Mouse (Mus musculus): ENCODE measurements at regions not wholly inside any gene's neighbourhood (a gene's known extent, or its start where the extent isn't known, plus 50 kb on each side); places are given as distances from the start of the nearest gene placed in this dataset.

DNA sequence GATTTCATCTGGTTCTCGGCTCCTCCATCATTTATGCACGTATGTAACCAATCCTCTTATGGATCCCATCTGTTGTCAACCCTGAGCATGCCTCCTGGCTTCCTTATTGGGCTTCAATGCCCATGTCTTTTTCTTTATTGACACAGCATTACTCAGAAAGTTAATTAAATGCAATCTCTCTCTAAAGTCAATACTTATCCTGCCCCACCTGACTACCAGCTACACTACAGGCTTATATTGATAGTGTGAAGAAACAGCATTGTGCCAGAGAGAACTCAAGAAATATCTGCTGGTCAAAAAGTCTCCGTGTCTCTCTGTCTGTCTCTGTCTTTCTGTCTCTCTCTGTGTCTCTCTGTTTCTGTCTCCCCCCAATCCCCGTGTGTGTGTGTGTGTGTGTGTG is 194.7 kb upstream of the Rfx3 start:
- no peak for DNase-seq (ENCODE audit: low read depth)

DNA sequence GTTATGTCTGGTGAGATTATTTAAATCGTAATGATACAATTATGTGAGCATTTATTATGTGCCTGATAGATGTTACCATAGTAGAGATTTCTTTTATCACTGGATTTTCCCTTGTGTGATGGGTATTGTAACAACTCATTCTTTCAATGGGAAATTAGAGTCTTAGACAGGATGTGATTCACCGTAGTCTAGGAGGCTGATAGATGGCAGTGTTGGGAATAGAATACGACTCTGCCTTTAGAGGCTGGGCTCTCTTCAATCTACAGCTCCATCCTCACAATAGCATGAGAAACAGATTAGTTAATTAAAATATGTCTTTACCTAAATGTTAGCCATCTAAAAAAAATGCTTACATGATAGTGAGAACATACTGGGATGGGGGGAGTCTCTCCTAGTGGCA is 192.8 kb upstream of the Rfx3 start:
- DNase-seq (ENCODE audit: low read depth) = no peak

DNA sequence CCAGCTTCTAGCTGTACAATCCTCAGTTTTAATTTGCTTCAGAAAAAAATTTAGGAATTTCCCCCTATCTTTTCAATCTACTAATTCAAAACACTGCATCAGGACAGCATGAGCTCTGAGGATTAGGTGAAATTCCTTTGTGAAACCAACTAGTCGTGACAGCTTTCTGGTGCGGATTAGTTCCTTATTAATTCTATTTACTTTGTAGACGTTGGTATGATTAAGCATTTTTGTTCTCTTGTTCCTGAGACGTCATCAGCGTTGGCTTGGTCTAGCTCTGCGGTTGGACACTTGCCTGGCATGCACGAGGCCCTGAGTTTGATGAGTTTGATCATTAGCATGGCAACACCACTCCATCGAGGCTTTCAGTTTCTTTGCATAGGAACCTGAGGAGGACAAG is 188.4 kb upstream of the Rfx3 start:
- no peak for DNase-seq (ENCODE audit: low read depth)

DNA sequence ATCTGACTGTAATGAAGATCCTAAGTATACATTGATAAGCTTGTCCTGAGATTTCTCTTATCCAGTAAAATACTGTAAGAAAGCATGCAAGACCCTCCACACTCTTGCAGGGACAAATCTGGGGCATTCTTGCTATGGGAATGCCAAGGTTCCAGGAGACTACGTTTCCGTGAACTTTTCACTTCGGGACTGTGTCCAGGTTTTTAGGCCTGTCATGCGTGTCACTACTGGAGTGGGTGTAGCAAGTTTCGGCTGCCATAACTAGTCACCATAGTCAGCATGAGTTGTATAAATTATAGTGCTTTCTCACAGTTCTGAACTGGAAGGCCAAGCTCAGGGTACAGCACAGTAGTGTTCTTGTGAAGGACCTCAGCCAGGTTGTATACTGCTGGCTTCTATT is 185.9 kb upstream of the Rfx3 start:
- no peak for DNase-seq (ENCODE audit: low read depth)

DNA sequence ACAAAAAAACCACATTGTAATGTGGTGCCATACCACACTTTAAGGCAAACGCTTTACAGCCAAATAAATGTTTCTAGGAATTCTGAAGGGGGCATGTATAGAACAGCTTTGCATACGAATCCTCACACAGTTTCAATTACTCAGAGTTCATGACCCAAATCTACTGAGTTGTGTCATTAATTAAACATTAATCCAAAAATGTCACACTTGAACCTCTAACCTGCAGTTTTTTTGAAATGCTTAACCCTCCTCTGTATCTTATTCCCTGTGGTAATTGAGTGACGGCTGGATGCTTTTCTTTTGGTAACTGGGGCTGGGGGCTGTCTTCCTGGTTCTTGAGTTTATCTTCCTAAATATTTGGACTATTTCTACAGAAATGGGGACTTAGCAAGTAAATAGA is 181.3 kb upstream of the Rfx3 start:
- DNase-seq (ENCODE audit: low read depth) = no peak

DNA sequence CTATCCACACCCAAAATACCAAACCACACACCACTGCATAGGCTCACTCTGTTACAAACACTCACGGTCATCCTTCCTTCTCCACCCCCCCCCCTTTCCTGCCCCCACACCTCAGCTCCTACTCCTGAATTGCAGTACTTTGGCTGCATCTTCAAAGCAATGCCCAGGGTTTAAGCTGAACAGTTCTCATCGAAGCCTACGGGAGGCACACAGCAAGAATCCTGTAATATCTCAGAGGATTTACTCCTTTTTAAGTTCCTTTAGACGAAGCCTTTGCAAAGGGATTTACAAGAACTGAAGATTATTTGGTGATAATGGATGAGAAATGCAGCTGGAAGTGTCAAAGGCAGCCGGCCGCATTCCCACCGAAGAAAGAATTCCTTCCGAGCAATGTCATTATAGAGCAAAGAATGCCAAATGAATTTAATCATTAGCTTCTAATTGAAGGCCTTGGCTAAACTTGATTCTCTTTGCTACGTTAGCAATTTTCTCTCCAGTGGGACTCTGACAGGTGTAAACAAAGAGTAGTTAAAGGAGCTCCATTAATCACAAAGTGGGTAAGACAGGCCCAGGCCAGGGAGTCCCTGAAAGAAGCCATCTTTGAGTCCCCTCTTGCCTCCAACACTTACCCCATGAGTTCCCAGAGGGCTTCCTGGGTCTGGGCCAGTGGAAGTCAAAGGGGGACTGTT is 180.6 kb upstream of the Rfx3 start:
- DNase-seq (ENCODE audit: low read depth) = no peak

DNA sequence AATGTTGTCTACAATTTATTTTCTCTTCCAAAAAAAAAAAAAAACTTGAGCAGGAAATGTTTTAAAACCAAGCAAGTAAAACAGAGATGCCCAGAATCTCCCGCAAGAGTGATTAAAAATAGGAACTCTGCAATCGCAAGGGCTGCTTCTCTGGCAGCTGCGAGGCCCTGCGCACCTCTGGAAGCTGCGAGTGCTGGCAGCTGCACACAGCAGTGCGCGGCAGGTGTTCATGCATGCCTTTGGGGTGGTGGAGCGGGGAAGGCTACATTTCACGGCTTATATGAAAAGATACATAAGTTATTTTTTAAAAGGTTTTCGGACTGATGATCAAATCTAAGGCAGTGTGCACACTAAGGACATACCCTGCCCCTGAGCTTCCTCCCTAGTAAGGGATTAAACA is 179.3 kb upstream of the Rfx3 start:
- no peak for DNase-seq (ENCODE audit: low read depth)

DNA sequence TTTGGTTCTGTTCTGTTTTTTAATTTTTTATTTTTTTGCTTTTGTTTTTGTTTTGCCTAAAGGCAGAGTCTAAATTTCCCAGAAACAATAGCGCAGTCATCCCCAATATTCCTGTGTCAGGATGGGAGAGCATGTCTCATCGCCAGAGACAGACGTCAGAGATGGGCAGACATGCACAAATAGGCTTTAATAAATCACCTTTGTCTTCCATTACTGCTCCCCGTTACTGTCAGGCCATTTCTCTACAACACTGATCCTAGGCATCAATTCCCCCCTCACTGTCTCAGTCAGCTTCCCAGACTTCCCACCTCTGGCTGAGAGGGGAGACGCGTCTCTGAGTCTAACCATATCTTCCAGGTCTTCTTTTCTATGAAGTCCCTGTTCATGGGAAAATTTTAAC is 177.4 kb upstream of the Rfx3 start:
- DNase-seq (ENCODE audit: low read depth) = no peak

DNA sequence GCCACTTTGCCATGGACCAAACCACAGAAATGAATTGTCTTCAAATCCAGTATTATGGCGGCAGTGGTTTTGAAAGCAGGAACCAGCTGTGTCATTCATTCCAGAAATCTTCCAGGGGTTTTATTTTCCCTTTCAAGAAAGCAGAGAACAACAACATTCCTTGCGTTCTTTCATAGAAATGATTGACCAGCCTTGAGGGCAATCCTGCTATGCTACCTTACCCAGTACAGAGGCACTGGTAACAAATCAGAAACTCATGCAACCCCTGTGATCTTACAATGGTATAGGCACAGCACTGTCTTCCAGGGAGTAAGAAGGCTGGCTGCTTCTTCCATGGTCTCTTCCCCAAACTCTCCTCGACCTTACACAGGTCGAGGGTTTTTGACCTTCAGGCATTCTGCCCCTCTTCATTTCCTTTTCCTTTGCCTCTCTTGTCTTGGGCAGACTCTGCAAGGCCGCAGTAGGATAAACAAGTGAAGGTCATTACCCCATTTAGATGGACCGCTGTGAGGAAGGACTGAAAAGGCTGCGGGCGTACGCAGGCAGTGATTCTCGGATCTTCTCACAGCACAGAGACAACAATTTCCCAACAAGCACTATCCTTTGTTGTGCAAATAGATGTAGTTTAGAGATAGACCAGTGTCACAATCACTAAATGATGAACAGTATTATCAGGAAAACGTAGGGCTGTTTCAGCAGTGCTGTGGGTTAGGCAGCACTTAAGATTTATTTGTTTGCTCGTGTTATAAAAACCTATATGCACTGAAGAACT is 171.6 kb upstream of the Rfx3 start:
- no peak for DNase-seq (ENCODE audit: low read depth)

DNA sequence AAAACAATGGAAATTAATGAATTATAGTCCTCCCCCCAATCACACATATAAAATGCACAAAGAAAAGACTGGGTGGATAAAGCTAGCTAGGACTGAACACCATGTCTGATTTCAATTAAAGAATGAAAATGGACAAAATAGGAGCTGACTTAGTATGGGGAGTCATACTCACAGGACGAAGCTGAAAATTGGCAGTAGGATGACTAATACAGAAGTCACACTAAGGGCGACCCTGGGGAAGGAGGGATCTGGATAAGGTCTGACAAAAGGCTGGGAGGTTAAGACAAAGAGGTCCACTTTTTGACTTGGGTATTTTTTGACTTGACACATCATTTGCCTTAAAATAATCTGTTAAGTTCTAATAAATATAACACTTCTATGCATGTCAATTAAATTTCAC is 170.2 kb upstream of the Rfx3 start:
- DNase-seq (ENCODE audit: low read depth) = no peak

DNA sequence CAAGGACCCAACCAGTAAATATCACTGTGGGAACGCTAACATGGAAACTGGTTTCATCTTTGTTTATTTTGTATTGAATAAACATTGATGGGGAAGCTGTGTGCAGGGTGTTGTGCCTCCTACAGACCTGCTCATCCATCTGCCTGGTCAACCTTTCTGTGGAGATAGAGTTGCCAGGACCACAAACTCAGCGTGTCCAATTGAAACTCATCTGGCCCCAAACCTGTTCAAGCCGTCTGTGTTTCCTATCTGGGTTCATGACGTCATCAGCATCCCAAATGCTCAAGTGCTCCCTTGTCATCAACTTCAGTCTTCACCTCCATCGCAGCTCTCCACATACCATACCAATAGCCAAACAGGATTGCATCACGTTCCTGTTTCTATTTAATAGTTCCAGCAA is 167.1 kb upstream of the Rfx3 start:
- DNase-seq (ENCODE audit: low read depth) = no peak

DNA sequence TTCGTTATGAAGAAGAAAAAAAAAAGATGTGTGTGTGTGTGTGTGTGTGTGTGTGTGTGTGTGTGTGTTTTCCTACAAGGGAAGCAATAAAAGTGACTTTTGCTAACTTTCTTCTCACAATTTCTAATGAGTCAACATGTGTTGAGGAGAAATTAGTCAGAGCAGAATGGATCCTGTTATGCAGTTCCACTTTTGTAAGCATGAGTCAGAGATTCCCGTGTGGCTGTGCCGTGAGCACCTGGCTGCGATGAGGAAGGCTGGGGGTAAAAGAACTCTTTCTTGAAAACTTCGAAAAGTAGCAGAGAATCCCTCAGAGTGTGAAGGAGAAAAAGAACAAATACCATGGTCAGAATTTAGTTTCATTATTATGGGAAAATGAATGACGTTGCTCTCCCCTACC is 165.9 kb upstream of the Rfx3 start:
- no peak for DNase-seq (ENCODE audit: low read depth)

DNA sequence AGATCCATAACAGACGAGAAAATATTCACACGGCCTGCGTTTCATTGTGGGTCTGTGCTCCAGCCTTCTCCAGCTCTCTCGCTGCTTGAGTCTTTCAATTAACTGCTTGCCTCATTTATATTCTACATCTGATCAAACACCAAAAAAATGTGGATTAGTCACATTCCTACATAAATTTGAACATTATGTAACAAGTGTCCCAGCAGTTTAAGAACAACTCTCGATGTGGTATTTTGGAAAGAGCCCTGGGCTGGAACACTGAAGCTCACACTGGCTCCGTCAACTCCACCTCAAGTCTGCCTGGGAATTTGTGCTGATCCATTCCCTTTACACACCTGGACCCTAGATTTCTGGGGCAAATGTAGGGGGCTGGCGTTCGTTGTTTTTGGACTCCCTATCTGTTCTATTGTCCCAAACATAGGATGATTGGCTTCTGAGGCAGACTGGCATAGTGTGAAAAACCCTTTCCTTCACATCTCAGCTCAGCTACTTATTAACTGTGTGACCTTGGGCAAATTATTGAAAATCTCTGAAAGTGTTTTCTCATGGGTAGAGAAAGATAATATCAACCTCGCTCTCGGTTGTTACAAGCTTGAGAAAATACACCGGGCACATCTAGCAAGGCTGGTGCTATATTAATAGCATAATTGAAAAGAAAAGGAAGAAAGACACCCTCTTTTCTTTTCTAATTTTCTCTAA is 161.0 kb upstream of the Rfx3 start:
- DNase-seq (ENCODE audit: low read depth) = no peak

DNA sequence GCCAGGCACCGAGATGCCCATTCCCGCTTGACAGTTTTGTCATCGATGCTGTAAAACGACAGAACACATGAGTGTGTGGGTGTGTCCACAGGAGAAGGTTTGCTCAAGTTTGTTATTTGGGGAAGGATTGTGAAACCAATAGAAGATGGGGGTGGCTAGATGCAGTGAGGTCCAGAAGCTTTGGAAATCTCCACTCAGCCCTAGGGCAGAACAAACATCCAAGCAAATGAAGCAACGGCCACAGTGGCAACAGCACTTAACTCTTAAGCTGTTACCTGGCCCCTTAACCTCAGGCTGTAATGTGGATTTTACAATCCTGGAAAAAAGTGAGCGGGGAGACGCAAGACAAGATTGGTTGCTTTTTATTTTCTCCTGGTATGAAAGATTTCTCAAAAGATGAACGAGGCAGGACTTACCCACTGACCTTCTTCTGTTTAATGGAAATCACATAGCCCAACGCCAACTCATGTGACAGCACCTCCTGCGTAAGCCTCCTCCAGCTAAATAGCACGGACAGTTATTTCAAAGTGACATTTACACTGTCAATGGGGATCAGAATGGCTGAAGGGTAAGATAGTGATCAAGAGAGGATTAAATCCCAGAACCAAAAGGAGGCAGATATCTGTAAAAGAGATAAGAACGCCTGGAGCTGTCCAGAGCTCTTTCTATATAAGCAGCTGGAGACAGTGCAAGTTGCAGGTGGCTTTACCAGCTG is 156.6 kb upstream of the Rfx3 start:
- DNase-seq (ENCODE audit: low read depth) = no peak

DNA sequence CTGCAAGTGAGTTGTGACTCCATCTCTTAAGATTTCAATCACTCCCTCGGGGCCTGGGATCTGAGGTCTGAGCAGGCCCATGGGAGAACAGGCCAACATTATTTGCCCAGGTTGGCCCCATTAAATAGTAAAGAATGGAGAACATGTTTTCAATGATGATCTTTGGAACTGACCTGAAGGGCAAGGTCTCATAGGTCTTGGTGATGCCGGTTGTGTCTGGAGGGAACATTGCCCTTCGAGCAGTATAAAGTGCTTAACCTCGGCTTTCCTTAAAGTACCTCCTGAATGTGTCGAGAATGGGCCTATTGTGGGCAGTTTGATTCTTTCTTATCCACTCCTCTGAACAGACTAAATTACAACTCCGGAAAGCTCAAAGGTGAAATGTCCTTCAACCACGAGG is 155.7 kb upstream of the Rfx3 start:
- no peak for DNase-seq (ENCODE audit: low read depth)

DNA sequence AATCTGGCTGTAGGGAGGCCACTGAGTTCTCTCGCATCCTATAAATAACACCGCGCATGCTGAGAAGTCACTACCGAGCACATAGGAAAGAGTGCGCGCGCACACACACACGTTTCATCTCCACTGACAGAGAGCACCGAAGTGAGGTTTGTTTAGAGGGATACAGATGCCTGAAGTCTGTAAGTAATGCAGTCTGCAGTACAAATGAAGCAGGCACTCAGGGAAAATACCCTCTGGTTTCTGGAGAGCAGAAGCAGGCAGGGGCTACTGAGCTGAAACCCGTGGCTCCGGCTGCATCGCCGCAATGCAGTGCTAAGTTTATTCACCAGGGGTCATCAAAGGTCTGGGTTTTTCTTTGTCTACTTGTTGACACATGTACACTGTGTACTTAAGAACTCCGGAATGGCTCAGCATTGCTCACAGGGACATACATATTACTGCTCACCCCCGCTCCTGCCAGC is 155.0 kb upstream of the Rfx3 start:
- peak; percentile 2 for DNase-seq (ENCODE audit: low read depth)

DNA sequence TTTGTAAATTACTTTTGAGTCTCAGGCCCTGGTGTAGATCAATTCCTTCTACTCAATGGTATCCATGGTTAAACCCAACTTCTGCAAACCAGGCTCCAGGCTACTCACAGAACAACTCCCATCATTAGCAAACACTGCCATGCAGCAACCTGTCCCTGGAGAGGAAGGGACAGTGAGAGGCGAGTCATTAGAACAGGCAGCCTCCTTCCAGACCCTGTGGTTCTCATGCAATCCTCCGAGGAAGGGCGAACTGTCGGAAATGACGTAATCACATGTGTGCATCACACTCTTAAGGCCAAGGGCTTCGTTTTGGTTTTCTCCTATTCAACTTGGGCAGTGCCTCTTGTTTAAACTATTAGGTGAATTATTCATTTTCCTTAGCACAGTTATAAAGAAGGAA is 152.2 kb upstream of the Rfx3 start:
- no peak for DNase-seq (ENCODE audit: low read depth)

DNA sequence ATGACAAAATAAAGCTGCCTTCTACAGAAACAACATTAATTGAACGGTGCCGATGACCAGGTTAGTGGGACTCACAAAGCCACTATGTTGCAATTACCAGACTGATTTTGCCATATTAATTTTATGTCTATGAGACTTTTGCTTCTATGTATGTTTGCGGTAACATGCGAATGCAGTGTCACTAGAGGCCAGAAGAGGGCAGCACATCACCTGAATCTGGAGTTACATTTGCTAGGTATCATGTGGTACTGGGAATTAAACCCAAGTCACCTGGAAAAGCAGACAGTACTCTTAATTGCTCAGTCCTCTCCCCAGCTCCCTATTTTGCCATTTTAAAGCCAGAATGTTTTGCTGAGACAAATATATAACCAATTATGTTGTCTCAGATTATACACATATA is 149.6 kb upstream of the Rfx3 start:
- peak; percentile 44 for DNase-seq (ENCODE audit: low read depth)

DNA sequence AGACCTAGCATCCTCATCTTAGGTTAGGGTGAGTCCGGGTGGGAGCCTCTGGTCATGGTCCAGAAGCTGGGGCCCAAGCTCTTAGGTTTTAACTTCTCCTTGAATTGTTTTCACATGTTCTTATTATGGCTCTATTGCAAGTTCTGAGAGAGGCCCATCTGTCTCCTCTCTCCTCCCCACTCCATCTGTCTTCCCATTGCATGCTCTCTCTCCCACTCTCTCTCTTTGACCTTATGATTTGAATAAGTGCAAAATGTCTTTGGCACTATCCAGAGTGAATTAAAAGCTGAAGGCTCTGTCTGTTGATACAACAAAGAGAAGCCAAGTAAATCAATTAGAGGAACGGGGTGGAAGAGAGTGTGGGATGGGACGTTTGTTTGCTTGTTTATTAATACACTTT is 146.2 kb upstream of the Rfx3 start:
- no peak for DNase-seq (ENCODE audit: low read depth)

DNA sequence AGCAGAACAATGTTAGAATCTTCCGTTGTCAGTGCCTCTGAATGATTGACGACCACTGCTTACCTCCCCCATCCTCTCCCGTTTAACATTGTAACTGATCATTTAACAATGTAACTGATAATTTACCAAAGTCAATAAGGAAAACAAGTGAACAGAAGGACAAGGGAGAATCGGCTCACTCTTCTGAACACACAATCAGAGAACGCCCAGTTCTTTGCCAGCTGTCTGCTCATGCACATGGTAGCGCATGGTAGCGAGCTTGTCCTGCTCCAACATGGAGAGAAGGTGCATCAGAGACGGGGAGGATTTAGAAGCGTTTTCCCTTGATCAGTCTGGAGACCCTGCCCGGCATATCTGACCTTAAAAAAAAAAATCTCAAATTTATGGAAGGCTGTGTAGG is 126.6 kb upstream of the Rfx3 start:
- no peak for DNase-seq (ENCODE audit: low read depth)

DNA sequence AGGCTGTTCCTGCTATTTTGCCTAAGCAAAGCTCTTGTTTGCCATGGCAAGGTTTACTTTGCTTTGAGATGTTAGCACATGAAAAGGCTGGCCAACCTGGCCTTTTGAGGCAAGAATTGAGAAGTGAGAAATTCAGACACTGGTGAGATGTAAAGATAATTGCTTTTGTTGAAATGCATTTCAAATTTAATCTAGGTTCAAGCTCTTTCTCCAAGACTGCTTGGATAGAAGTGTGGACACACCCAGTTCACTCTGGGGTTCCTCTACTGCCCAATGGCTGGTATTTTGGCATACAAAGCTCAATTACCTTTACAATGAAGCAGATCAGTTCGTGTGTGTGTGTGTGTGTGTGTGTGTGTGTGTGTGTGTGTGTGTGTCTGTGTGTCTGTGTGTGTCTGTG is 123.8 kb upstream of the Rfx3 start:
- no peak for DNase-seq (ENCODE audit: low read depth)

DNA sequence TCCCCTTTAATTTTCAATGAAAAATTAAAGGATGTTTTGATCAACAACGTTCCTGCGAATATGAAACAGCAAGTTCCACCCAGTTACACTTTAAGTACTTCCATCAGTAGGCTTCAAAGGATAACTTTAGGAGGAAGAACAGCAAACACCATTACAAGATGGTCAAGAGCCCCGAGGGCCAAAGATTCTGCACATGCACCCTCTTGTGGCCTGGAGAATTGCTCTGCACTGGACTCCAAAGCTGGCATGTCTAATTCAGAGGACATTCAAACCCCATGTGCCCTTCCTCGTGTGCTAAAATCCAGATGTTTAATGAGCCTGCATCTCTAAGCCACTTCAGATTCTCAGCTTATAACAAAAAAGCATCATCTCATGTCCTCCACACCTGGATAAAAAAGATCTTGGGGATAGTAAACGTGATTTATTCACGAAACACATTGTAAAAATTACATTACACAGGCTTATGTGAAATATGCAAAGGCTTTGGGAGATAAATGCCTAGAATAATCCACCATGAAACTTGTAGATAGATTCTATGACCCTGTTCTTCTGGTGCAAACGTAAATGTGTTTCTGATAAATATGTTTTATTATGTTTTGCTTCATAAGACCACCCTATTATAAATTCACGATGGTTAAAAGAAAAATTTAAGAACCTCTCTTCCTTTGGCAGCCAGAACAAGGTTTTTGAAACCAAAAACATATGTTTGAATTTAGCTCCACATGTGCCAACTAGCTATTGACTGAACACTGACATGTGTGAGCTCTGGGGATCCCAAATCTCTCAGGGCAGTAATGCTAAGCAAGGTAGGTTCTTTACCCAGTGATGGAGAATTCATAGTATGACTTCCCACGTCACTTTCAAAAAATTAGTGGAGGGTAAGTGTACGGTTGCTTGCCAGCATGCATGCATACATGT is 100.6 kb upstream of the Rfx3 start:
- DNase-seq (ENCODE audit: low read depth) = no peak
